Mouse (Mus musculus): ENCODE data around the gene Arl2bp. TPM values are rescaled to one million over a fixed set of nuclear protein-coding genes. Genes with fewer than 3 reads are reported as not detected.

The Arl2bp gene
- polyA plus RNA-seq, 1 experiment from 2014 or later: 54.5 TPM

- Histone ChIP-seq H3K36me3 (ENCODE audit: control insufficient read depth, insufficient read depth, low read length) (no peaks in the 10 kb centered on the region), H3K9ac (ENCODE audit: low read depth, low read length) (no peak overlapping the region), H3K27me3 (replicated peaks; ENCODE audit: control insufficient read depth, insufficient read depth, low read length) (no peaks in the 10 kb centered on the region), H3K4me3 (ENCODE audit: low read depth, low read length) (no peak overlapping the region), H3K27ac (replicated peaks; ENCODE audit: low read depth, low read length) (no peak overlapping the region), H3K4me2 (ENCODE audit: low read depth, low read length) (no peak overlapping the region), H3K9me3 (ENCODE audit: control insufficient read depth, low read length) (no peaks in the 10 kb centered on the region), H3K4me1 (ENCODE audit: control insufficient read depth, insufficient read depth, low read length) (no peaks in the 10 kb centered on the region)
- no peak for ATAC-seq (ENCODE audit: low read depth)
- 89% methylated on average over 3 of the region's 3 CpGs for WGBS
- DNase-seq (ENCODE audit: low spot score): no peak
Measured at GRCm38 (mm10) chr8:94680414-94680813, 14.0 kb downstream of the Arl2bp start.

- 79% methylated on average over 16 of the region's 16 CpGs for WGBS
- Histone ChIP-seq H3K9me3 (ENCODE audit: control insufficient read depth, low read length) (no peaks in the 10 kb centered on the region), H3K4me2 (ENCODE audit: low read depth, low read length) (no peak overlapping the region), H3K27ac (replicated peaks; ENCODE audit: low read depth, low read length) (no peak overlapping the region), H3K36me3 (ENCODE audit: control insufficient read depth, insufficient read depth, low read length) (no peaks in the 10 kb centered on the region), H3K9ac (ENCODE audit: low read depth, low read length) (no peak overlapping the region), H3K27me3 (replicated peaks; ENCODE audit: control insufficient read depth, insufficient read depth, low read length) (no peaks in the 10 kb centered on the region), H3K4me3 (ENCODE audit: low read depth, low read length) (no peak overlapping the region), H3K4me1 (ENCODE audit: control insufficient read depth, insufficient read depth, low read length) (no peaks in the 10 kb centered on the region)
- ATAC-seq (ENCODE audit: low read depth) (no peak), DNase-seq (ENCODE audit: low spot score) (no peak)
Measured at GRCm38 (mm10) chr8:94682732-94683524, 16.5 kb downstream of the Arl2bp start.

- ATAC-seq (ENCODE audit: low read depth) (no peak), DNase-seq (ENCODE audit: low spot score) (no peak)
- Histone ChIP-seq H3K4me1 (ENCODE audit: control insufficient read depth, insufficient read depth, low read length) (no peaks in the 10 kb centered on the region), H3K36me3 (ENCODE audit: control insufficient read depth, insufficient read depth, low read length) (no peaks in the 10 kb centered on the region), H3K9me3 (ENCODE audit: control insufficient read depth, low read length) (no peaks in the 10 kb centered on the region), H3K4me3 (ENCODE audit: low read depth, low read length) (no peak overlapping the region), H3K9ac (ENCODE audit: low read depth, low read length) (no peak overlapping the region), H3K27me3 (replicated peaks; ENCODE audit: control insufficient read depth, insufficient read depth, low read length) (no peaks in the 10 kb centered on the region), H3K27ac (replicated peaks; ENCODE audit: low read depth, low read length) (no peak overlapping the region), H3K4me2 (ENCODE audit: low read depth, low read length) (no peak overlapping the region)
- 71% methylated on average over 4 of the region's 4 CpGs for WGBS
Measured at GRCm38 (mm10) chr8:94684287-94684686, 17.9 kb downstream of the Arl2bp start.

- no peak for DNase-seq (ENCODE audit: low spot score)
- WGBS: 60% methylated on average over 9 of the region's 9 CpGs
Measured at GRCm38 (mm10) chr8:94685953-94686352, 19.6 kb downstream of the Arl2bp start.

GRCm38 (mm10) chr8:94694701-94695100, 28.3 kb downstream of the Arl2bp start:
- WGBS: 2% methylated on average over 6 of the region's 6 CpGs
- Histone ChIP-seq H3K27me3 (replicated peaks; ENCODE audit: control insufficient read depth, insufficient read depth, low read length) (peaks cover 55% of the 10 kb centered on the region), H3K36me3 (ENCODE audit: control insufficient read depth, insufficient read depth, low read length) (no peaks in the 10 kb centered on the region), H3K4me1 (ENCODE audit: control insufficient read depth, insufficient read depth, low read length) (0 out of 2 replicates have a peak, but pooled peaks cover 5% of the 10 kb centered on the region), H3K4me2 (ENCODE audit: low read depth, low read length) (no peak overlapping the region), H3K9me3 (ENCODE audit: control insufficient read depth, low read length) (no peaks in the 10 kb centered on the region), H3K4me3 (ENCODE audit: low read depth, low read length) (peak overlapping the region; percentile 35; the same call in 1 of the 2 replicates), H3K9ac (ENCODE audit: low read depth, low read length) (no peak overlapping the region), H3K27ac (replicated peaks; ENCODE audit: low read depth, low read length) (no peak overlapping the region)
- no peak for DNase-seq (ENCODE audit: low spot score)
- no peak for ATAC-seq (ENCODE audit: low read depth)

More at GRCm38 (mm10) chr8:94685953-94686352, 19.6 kb downstream of the Arl2bp start:
- Histone ChIP-seq H3K27ac (replicated peaks; ENCODE audit: low read depth, low read length) (no peak overlapping the region), H3K27me3 (replicated peaks; ENCODE audit: control insufficient read depth, insufficient read depth, low read length) (no peaks in the 10 kb centered on the region), H3K4me1 (ENCODE audit: control insufficient read depth, insufficient read depth, low read length) (no peaks in the 10 kb centered on the region), H3K9ac (ENCODE audit: low read depth, low read length) (no peak overlapping the region), H3K4me2 (ENCODE audit: low read depth, low read length) (no peak overlapping the region), H3K9me3 (ENCODE audit: control insufficient read depth, low read length) (no peaks in the 10 kb centered on the region), H3K4me3 (ENCODE audit: low read depth, low read length) (no peak overlapping the region), H3K36me3 (ENCODE audit: control insufficient read depth, insufficient read depth, low read length) (no peaks in the 10 kb centered on the region)
- no peak for ATAC-seq (ENCODE audit: low read depth)

- H3K27ac ChIP-seq (replicated peaks; ENCODE audit: low read depth, low read length): no peak overlapping the region
- WGBS: under 1% methylated on average over 24 of the region's 31 CpGs
- ATAC-seq (ENCODE audit: low read depth) (peak; percentile 50), DNase-seq (ENCODE audit: low spot score) (no peak)
- peak overlapping the region; percentile 30; the same call in 1 of the 2 replicates for H3K9ac ChIP-seq (ENCODE audit: low read depth, low read length)
- H3K4me3 ChIP-seq (ENCODE audit: low read depth, low read length): peak overlapping the region; percentile 35
- 0 out of 2 replicates have a peak, but pooled peaks cover 5% of the 10 kb centered on the region for H3K4me1 ChIP-seq (ENCODE audit: control insufficient read depth, insufficient read depth, low read length)
- no peaks in the 10 kb centered on the region for H3K36me3 ChIP-seq (ENCODE audit: control insufficient read depth, insufficient read depth, low read length)
- H3K4me2 ChIP-seq (ENCODE audit: low read depth, low read length): peak overlapping the region; percentile 65
- peaks cover 55% of the 10 kb centered on the region for H3K27me3 ChIP-seq (replicated peaks; ENCODE audit: control insufficient read depth, insufficient read depth, low read length)
- no peaks in the 10 kb centered on the region for H3K9me3 ChIP-seq (ENCODE audit: control insufficient read depth, low read length)
Measured at GRCm38 (mm10) chr8:94695341-94695993, 29.1 kb downstream of the Arl2bp start.

- H3K4me2 ChIP-seq (ENCODE audit: low read depth, low read length): peak within 1 kb of the TSS; percentile 65
- peak within 1 kb of the TSS; percentile 30; the same call in 1 of the 2 replicates for H3K9ac ChIP-seq (ENCODE audit: low read depth, low read length)
- WGBS: under 1% methylated on average over 35 of the region's 41 CpGs
- DNase-seq (ENCODE audit: low spot score): peak; percentile 59
- peak; percentile 64 for ATAC-seq (ENCODE audit: low read depth)
- peaks cover 55% of the 10 kb centered on the region for H3K27me3 ChIP-seq (replicated peaks; ENCODE audit: control insufficient read depth, insufficient read depth, low read length)
- H3K4me3 ChIP-seq (ENCODE audit: low read depth, low read length): peak within 1 kb of the TSS; percentile 35
- H3K36me3 ChIP-seq (ENCODE audit: control insufficient read depth, insufficient read depth, low read length): no peaks in the 10 kb centered on the region
- no peaks in the 10 kb centered on the region for H3K9me3 ChIP-seq (ENCODE audit: control insufficient read depth, low read length)
- no peak within 1 kb of the TSS for H3K27ac ChIP-seq (replicated peaks; ENCODE audit: low read depth, low read length)
- H3K4me1 ChIP-seq (ENCODE audit: control insufficient read depth, insufficient read depth, low read length): 0 out of 2 replicates have a peak, but pooled peaks cover 5% of the 10 kb centered on the region
Measured at GRCm38 (mm10) chr8:94695994-94696384, 29.6 kb downstream of the Arl2bp start, which contains the start of gene Pllp. Gene Pllp, minus strand, starts transcription at chr8:94696278.

- Histone ChIP-seq H3K9me3 (ENCODE audit: control insufficient read depth, low read length) (no peaks in the 10 kb centered on the region), H3K36me3 (ENCODE audit: control insufficient read depth, insufficient read depth, low read length) (no peaks in the 10 kb centered on the region), H3K9ac (ENCODE audit: low read depth, low read length) (no peak overlapping the region), H3K27ac (replicated peaks; ENCODE audit: low read depth, low read length) (no peak overlapping the region), H3K4me3 (ENCODE audit: low read depth, low read length) (peak overlapping the region; percentile 35), H3K27me3 (replicated peaks; ENCODE audit: control insufficient read depth, insufficient read depth, low read length) (peaks cover 55% of the 10 kb centered on the region), H3K4me1 (ENCODE audit: control insufficient read depth, insufficient read depth, low read length) (0 out of 2 replicates have a peak, but pooled peaks cover 5% of the 10 kb centered on the region), H3K4me2 (ENCODE audit: low read depth, low read length) (peak overlapping the region; percentile 65)
- 64% methylated on average over 3 of the region's 3 CpGs for WGBS
- DNase-seq (ENCODE audit: low spot score): no peak
- no peak for ATAC-seq (ENCODE audit: low read depth)
Measured at GRCm38 (mm10) chr8:94696566-94696965, 30.2 kb downstream of the Arl2bp start.

All from embryonic facial prominence, embryonic 14.5 days (tissue).